Mouse (Mus musculus): Measurements from ENCODE around the gene Zfp536. TPM values are rescaled to one million over a fixed set of nuclear protein-coding genes. Genes with fewer than 3 reads are reported as not detected.
"Not testable (repeated sequence)": the region's sequence is repeated elsewhere in the genome, so short reads cannot be mapped to it uniquely, and the experiment has no call there.

Zfp536 gene
- polyA plus RNA-seq, 1 experiment from 2014 or later: 8.0 TPM

- H3K27me3 ChIP-seq: no peaks in the 10 kb centered on the region
- TF ChIP-seq CTCF (IDR thresholded peaks at IDR 0.05): no peak
- no peak for DNase-seq (ENCODE audit: low read depth, low spot score)
- POLR2A ChIA-PET: interaction anchor here (0.7 kb wide), 1 partner anchor 76 kb away, joined by 4 read pairs; no protein-coding TSS in a partner anchor
- in situ Hi-C loops (cut with MboI; ENCODE audit: low pct_unique_long_range_greater_than_20kb): no loop called here
- no peak for ATAC-seq
- CTCF ChIA-PET: no interaction called here
Observed at GRCm38 (mm10) chr7:37607906-37608305, 165.5 kb downstream of the Zfp536 start.

- DNase-seq (ENCODE audit: low read depth, low spot score): no peak
Observed at GRCm38 (mm10) chr7:37606472-37606871, 167.0 kb downstream of the Zfp536 start.

GRCm38 (mm10) chr7:37603525-37603909 lies 169.9 kb downstream of the Zfp536 start:
- H3K27me3 ChIP-seq; ATAC-seq; CTCF ChIA-PET; in situ Hi-C loops (cut with MboI; ENCODE audit: low pct_unique_long_range_greater_than_20kb); DNase-seq (ENCODE audit: low read depth, low spot score); POLR2A ChIA-PET: not testable (repeated sequence)

More at GRCm38 (mm10) chr7:37606472-37606871, 167.0 kb downstream of the Zfp536 start:
- ChIA-PET POLR2A (no interaction called here), CTCF (no interaction called here)
- no peak for ATAC-seq
- peak; percentile 41 for TF ChIP-seq CTCF (IDR thresholded peaks at IDR 0.05)
- no peaks in the 10 kb centered on the region for H3K27me3 ChIP-seq
- in situ Hi-C loops (cut with MboI; ENCODE audit: low pct_unique_long_range_greater_than_20kb): no loop called here

- no peak for TF ChIP-seq CTCF (IDR thresholded peaks at IDR 0.05)
- no peaks in the 10 kb centered on the region for H3K27me3 ChIP-seq
- DNase-seq (ENCODE audit: low read depth, low spot score) (no peak), ATAC-seq (no peak)
- CTCF ChIA-PET: interaction anchor here (1.3 kb wide), 1 partner anchor 16 kb away, joined by 3 read pairs; no protein-coding TSS in a partner anchor
- in situ Hi-C loops (cut with MboI; ENCODE audit: low pct_unique_long_range_greater_than_20kb): no loop called here
- POLR2A ChIA-PET: no interaction called here
Observed at GRCm38 (mm10) chr7:37602871-37603524, 170.4 kb downstream of the Zfp536 start.

- ChIA-PET POLR2A (no interaction called here), CTCF (no interaction called here)
- in situ Hi-C loops (cut with MboI; ENCODE audit: low pct_unique_long_range_greater_than_20kb): no loop called here
- H3K27me3 ChIP-seq: no peaks in the 10 kb centered on the region
- ATAC-seq (no peak), DNase-seq (ENCODE audit: low read depth, low spot score) (no peak)
- no peak for TF ChIP-seq CTCF (IDR thresholded peaks at IDR 0.05)
Observed at GRCm38 (mm10) chr7:37600318-37600717, 173.1 kb downstream of the Zfp536 start.

- ChIA-PET POLR2A (no interaction called here), CTCF (interaction anchor here (0.9 to 1.2 kb wide), 3 partner anchors 10 kb away, joined by 3 to 4 read pairs (median 3); no protein-coding TSS in a partner anchor)
- TF ChIP-seq CTCF (IDR thresholded peaks at IDR 0.05): no peak
- no peaks in the 10 kb centered on the region for H3K27me3 ChIP-seq
- ATAC-seq: peak; percentile 44
- in situ Hi-C loops (cut with MboI; ENCODE audit: low pct_unique_long_range_greater_than_20kb): no loop called here
- DNase-seq (ENCODE audit: low read depth, low spot score): no peak
Observed at GRCm38 (mm10) chr7:37594211-37595030, 179.0 kb downstream of the Zfp536 start.

GRCm38 (mm10) chr7:37593566-37593965 lies 179.9 kb downstream of the Zfp536 start:
- ATAC-seq (no peak), DNase-seq (ENCODE audit: low read depth, low spot score) (no peak)
- in situ Hi-C loops (cut with MboI; ENCODE audit: low pct_unique_long_range_greater_than_20kb): no loop called here
- no peaks in the 10 kb centered on the region for H3K27me3 ChIP-seq
- CTCF ChIA-PET: interaction anchor here (0.9 to 1.2 kb wide), 2 partner anchors 9 to 11 kb away, joined by 3 to 4 read pairs; no protein-coding TSS in a partner anchor
- POLR2A ChIA-PET: no interaction called here
- TF ChIP-seq CTCF (IDR thresholded peaks at IDR 0.05): no peak

- no peak for TF ChIP-seq CTCF (IDR thresholded peaks at IDR 0.05)
- in situ Hi-C loops (cut with MboI; ENCODE audit: low pct_unique_long_range_greater_than_20kb): no loop called here
Observed at GRCm38 (mm10) chr7:37586694-37587093, 186.7 kb downstream of the Zfp536 start.

GRCm38 (mm10) chr7:37581262-37581661 lies 192.2 kb downstream of the Zfp536 start:
- DNase-seq (ENCODE audit: low read depth, low spot score) (no peak), ATAC-seq (no peak)
- H3K27me3 ChIP-seq: no peaks in the 10 kb centered on the region
- ChIA-PET CTCF (no interaction called here), POLR2A (interaction anchor here (0.7 to 0.9 kb wide), 2 partner anchors 11 to 162 kb away, joined by 3 to 11 read pairs; no protein-coding TSS in a partner anchor)
- TF ChIP-seq CTCF (IDR thresholded peaks at IDR 0.05): no peak
- in situ Hi-C loops (cut with MboI; ENCODE audit: low pct_unique_long_range_greater_than_20kb): no loop called here

More at GRCm38 (mm10) chr7:37586694-37587093, 186.7 kb downstream of the Zfp536 start:
- ChIA-PET CTCF (interaction anchor here (0.9 kb wide), 1 partner anchor 13 kb away, joined by 3 read pairs; no protein-coding TSS in a partner anchor), POLR2A (no interaction called here)
- no peaks in the 10 kb centered on the region for H3K27me3 ChIP-seq
- no peak for ATAC-seq
- DNase-seq (ENCODE audit: low read depth, low spot score): no peak

- no peak for TF ChIP-seq CTCF (IDR thresholded peaks at IDR 0.05)
- ChIA-PET CTCF (no interaction called here), POLR2A (no interaction called here)
- H3K27me3 ChIP-seq: no peaks in the 10 kb centered on the region
- DNase-seq (ENCODE audit: low read depth, low spot score) (no peak), ATAC-seq (no peak)
- in situ Hi-C loops (cut with MboI; ENCODE audit: low pct_unique_long_range_greater_than_20kb): no loop called here
Observed at GRCm38 (mm10) chr7:37580554-37580953, 192.9 kb downstream of the Zfp536 start.

GRCm38 (mm10) chr7:37572021-37572420 lies 201.4 kb downstream of the Zfp536 start:
- no peak for DNase-seq (ENCODE audit: low read depth, low spot score)
- CTCF ChIA-PET: no interaction called here

More at GRCm38 (mm10) chr7:37572021-37572420, 201.4 kb downstream of the Zfp536 start:
- in situ Hi-C loops (cut with MboI; ENCODE audit: low pct_unique_long_range_greater_than_20kb): no loop called here
- no peaks in the 10 kb centered on the region for H3K27me3 ChIP-seq
- POLR2A ChIA-PET: no interaction called here
- TF ChIP-seq CTCF (IDR thresholded peaks at IDR 0.05): no peak
- no peak for ATAC-seq
